Mouse (Mus musculus): ENCODE measurements around the gene Lipf. TPM values are rescaled to one million over a fixed set of nuclear protein-coding genes. Genes with fewer than 3 reads are reported as not detected.
A peak's percentile ranks its signal among the peaks of the same experiment; 100 is the strongest.

The Lipf gene
- total RNA-seq (2014; rRNA removed) (not detected in 2 replicates), polyA plus RNA-seq (2015; fragmentation: Nextera tagmentation; extraction: Ambion mirVana) (not detected in 2 replicates)

GRCm38 (mm10) chr19:33960887-33961286, at the start of gene Lipf:
Gene Lipf (plus strand): TSS chr19:33961187.
- ATAC-seq (ENCODE audit: low FRiP score): no peak
- no peak within 1 kb of the TSS for H3K4me2 ChIP-seq (ENCODE audit: low read depth, low read length, poor library complexity, severe bottlenecking)

GRCm38 (mm10) chr19:33924099-33924498, 36.9 kb upstream of the Lipf start:
- Histone ChIP-seq H3K4me3 (ENCODE audit: low read depth, low read length) (no peak overlapping the region), H3K9ac (replicated peaks; ENCODE audit: low read length, poor library complexity, severe bottlenecking) (no peak overlapping the region), H3K27ac (ENCODE audit: low read depth, low read length) (no peak overlapping the region), H3K36me3 (ENCODE audit: insufficient read depth, low read length) (no peaks in the 10 kb centered on the region), H3K4me2 (ENCODE audit: low read depth, low read length, poor library complexity, severe bottlenecking) (no peak overlapping the region), H3K9me3 (ENCODE audit: low read length) (no peaks in the 10 kb centered on the region), H3K4me1 (ENCODE audit: insufficient read depth, low read length) (no peaks in the 10 kb centered on the region), H3K27me3 (ENCODE audit: insufficient read depth, low read length) (no peaks in the 10 kb centered on the region)
- TF ChIP-seq CTCF (IDR thresholded peaks at IDR 0.05): no peak
- DNase-seq (ENCODE audit: low spot score) (no peak), ATAC-seq (ENCODE audit: low FRiP score) (no peak)

More at GRCm38 (mm10) chr19:33960887-33961286, at the start of gene Lipf:
- no peak for DNase-seq (ENCODE audit: low spot score)
- H3K36me3 ChIP-seq (ENCODE audit: insufficient read depth, low read length): no peaks in the 10 kb centered on the region
- H3K4me1 ChIP-seq (ENCODE audit: insufficient read depth, low read length): no peaks in the 10 kb centered on the region
- no peak within 1 kb of the TSS for H3K4me3 ChIP-seq (ENCODE audit: low read depth, low read length)
- H3K27ac ChIP-seq (ENCODE audit: low read depth, low read length): no peak within 1 kb of the TSS
- no peak within 1 kb of the TSS for H3K9ac ChIP-seq (replicated peaks; ENCODE audit: low read length, poor library complexity, severe bottlenecking)
- no peak for TF ChIP-seq CTCF (IDR thresholded peaks at IDR 0.05)
- H3K9me3 ChIP-seq (ENCODE audit: low read length): no peaks in the 10 kb centered on the region
- H3K27me3 ChIP-seq (ENCODE audit: insufficient read depth, low read length): no peaks in the 10 kb centered on the region

GRCm38 (mm10) chr19:33979007-33979406, 18.0 kb downstream of the Lipf start:
- H3K4me3 ChIP-seq (ENCODE audit: low read depth, low read length): no peak overlapping the region
- no peak overlapping the region for H3K9ac ChIP-seq (replicated peaks; ENCODE audit: low read length, poor library complexity, severe bottlenecking)
- no peaks in the 10 kb centered on the region for H3K4me1 ChIP-seq (ENCODE audit: insufficient read depth, low read length)
- WGBS: 50% methylated on average over 3 of the region's 3 CpGs
- DNase-seq (ENCODE audit: low spot score) (peak; percentile 21), ATAC-seq (ENCODE audit: low FRiP score) (no peak)
- no peak overlapping the region for H3K27ac ChIP-seq (ENCODE audit: low read depth, low read length)
- TF ChIP-seq CTCF (IDR thresholded peaks at IDR 0.05): peak; percentile 50
- H3K27me3 ChIP-seq (ENCODE audit: insufficient read depth, low read length): no peaks in the 10 kb centered on the region
- no peaks in the 10 kb centered on the region for H3K36me3 ChIP-seq (ENCODE audit: insufficient read depth, low read length)
- no peak overlapping the region for H3K4me2 ChIP-seq (ENCODE audit: low read depth, low read length, poor library complexity, severe bottlenecking)
- H3K9me3 ChIP-seq (ENCODE audit: low read length): no peaks in the 10 kb centered on the region

DNA sequence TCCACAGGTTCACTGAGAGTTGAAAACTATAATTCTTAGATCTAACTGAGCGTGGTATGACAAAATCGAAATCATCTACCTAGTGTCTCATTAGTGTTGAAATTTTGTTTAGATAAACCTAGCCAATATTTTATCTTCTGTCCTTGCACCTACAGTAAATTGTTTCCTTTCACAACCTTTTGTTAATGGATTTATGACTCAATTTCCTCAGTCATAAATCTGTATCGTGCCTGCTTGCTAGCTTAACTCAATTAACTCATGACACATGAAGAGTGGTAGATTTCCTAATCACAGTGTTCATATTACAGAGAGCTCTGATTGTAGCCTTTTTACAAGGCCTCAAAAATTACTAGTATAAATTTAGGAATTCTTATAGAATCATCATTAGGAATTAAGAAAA, 22.1 kb downstream of the Lipf start:
- no peak overlapping the region for H3K4me2 ChIP-seq (ENCODE audit: low read depth, low read length, poor library complexity, severe bottlenecking)
- H3K36me3 ChIP-seq (ENCODE audit: insufficient read depth, low read length): no peaks in the 10 kb centered on the region
- H3K27me3 ChIP-seq (ENCODE audit: insufficient read depth, low read length): no peaks in the 10 kb centered on the region
- DNase-seq (ENCODE audit: low spot score) (no peak), ATAC-seq (ENCODE audit: low FRiP score) (no peak)
- H3K4me3 ChIP-seq (ENCODE audit: low read depth, low read length): no peak overlapping the region
- H3K9me3 ChIP-seq (ENCODE audit: low read length): no peaks in the 10 kb centered on the region
- WGBS: 86% methylated on average over 3 of the region's 3 CpGs
- TF ChIP-seq CTCF (IDR thresholded peaks at IDR 0.05): no peak
- no peaks in the 10 kb centered on the region for H3K4me1 ChIP-seq (ENCODE audit: insufficient read depth, low read length)
- H3K27ac ChIP-seq (ENCODE audit: low read depth, low read length): no peak overlapping the region
- H3K9ac ChIP-seq (replicated peaks; ENCODE audit: low read length, poor library complexity, severe bottlenecking): no peak overlapping the region

- 89% methylated on average over 6 of the region's 6 CpGs for WGBS
- TF ChIP-seq CTCF (IDR thresholded peaks at IDR 0.05): no peak
- H3K4me2 ChIP-seq (ENCODE audit: low read depth, low read length, poor library complexity, severe bottlenecking): no peak within 1 kb of the TSS
- no peak within 1 kb of the TSS for H3K9ac ChIP-seq (replicated peaks; ENCODE audit: low read length, poor library complexity, severe bottlenecking)
- ATAC-seq (ENCODE audit: low FRiP score) (no peak), DNase-seq (ENCODE audit: low spot score) (no peak)
- H3K9me3 ChIP-seq (ENCODE audit: low read length): no peaks in the 10 kb centered on the region
- no peak within 1 kb of the TSS for H3K4me3 ChIP-seq (ENCODE audit: low read depth, low read length)
- no peaks in the 10 kb centered on the region for H3K4me1 ChIP-seq (ENCODE audit: insufficient read depth, low read length)
- no peaks in the 10 kb centered on the region for H3K27me3 ChIP-seq (ENCODE audit: insufficient read depth, low read length)
- no peaks in the 10 kb centered on the region for H3K36me3 ChIP-seq (ENCODE audit: insufficient read depth, low read length)
- H3K27ac ChIP-seq (ENCODE audit: low read depth, low read length): no peak within 1 kb of the TSS
Measured at GRCm38 (mm10) chr19:34008002-34008401, 47.0 kb downstream of the Lipf start, which contains the start of gene Lipk. Gene Lipk (plus strand): TSS chr19:34008290.

DNA sequence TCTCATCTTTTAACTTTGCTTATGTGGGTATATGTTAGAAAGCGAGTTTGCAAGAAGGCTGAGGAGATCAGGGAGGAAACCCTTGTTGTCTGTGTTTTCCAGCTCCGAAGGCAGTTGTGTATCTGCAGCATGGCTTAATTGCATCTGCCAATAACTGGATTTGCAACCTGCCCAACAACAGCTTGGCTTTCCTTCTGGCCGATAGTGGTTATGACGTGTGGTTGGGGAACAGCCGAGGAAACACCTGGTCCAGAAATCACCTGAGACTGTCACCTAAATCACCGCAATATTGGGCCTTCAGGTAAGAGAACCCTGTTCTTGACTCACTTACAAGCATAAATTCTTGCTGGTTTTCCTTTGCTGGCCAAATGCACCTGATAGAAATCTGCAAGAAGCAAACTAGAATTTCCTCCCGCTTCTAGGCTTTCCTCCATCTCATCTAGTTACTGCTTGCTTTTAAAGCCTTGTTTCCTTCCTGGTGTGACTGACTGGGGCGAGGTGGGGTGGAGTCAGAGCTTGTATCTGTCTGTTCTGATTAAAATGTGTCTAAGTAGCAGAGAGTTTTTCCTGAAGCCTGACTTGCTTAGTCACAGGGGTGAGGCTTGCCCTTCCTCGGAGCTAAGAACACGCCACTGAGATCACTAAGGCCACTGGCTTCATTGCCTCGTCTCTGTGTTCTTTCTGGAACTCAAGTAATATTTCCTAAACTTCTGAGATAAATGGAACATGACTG, 60.6 kb downstream of the Lipf start:
- Histone ChIP-seq H3K9ac (replicated peaks; ENCODE audit: low read length, poor library complexity, severe bottlenecking) (no peak overlapping the region), H3K27ac (ENCODE audit: low read depth, low read length) (no peak overlapping the region), H3K4me2 (ENCODE audit: low read depth, low read length, poor library complexity, severe bottlenecking) (no peak overlapping the region), H3K27me3 (ENCODE audit: insufficient read depth, low read length) (no peaks in the 10 kb centered on the region), H3K4me1 (ENCODE audit: insufficient read depth, low read length) (no peaks in the 10 kb centered on the region), H3K36me3 (ENCODE audit: insufficient read depth, low read length) (no peaks in the 10 kb centered on the region), H3K9me3 (ENCODE audit: low read length) (no peaks in the 10 kb centered on the region), H3K4me3 (ENCODE audit: low read depth, low read length) (no peak overlapping the region)
- no peak for ATAC-seq (ENCODE audit: low FRiP score)
- TF ChIP-seq CTCF (IDR thresholded peaks at IDR 0.05): no peak
- no peak for DNase-seq (ENCODE audit: low spot score)
- WGBS: 84% methylated on average over 11 of the region's 11 CpGs
